Mouse (Mus musculus): ENCODE results near the gene Cks1b.

DNA sequence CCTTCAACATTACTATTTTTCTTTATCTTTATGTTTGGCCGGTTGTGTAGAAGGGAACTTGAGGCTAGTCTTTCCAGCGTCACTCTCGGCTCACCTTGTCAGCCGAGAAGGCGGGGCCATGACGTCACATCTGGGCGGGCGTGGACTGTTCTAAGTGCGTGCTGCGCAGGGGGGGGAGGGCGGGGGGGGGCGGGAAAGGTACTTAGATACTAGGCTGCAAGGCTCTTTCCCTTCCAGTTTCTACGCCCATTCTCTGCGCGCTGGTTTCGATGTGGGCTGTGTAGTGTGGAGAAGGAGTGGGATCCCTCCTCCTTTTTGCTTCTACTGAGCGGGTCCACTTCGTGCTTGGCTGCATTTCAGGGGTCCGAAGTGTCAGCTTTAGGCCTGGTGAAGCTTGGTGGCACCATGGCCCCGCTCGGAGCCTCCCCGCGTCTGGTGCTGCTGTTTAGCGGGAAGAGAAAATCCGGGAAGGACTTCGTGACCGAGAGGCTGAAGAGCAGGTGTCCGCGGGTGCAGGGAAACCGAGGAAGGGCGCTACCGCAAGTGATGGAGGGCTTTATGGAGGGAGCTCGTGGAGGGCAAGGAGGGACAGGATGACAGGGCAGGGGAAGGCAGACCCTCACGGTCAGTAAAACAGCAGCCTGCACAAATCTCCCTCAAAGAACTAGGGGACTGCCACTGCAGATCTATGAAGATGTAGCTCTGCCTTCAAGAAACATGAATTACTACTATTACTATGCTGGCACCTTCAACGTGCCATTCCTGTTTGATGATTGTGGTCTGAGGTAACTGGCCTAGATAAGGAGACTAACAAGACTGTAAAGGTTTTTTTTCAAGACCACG lies 41.0 kb upstream of the Cks1b start:
- TF ChIP-seq MAFK (IDR thresholded peaks at IDR 0.05; ENCODE audit: insufficient read depth, low read depth, low read length) (no peak), HCFC1 (IDR thresholded peaks at IDR 0.05; ENCODE audit: borderline replicate concordance, insufficient read depth, low read length) (0 out of 2 replicates have a peak, but pooled peaks have one; percentile 19)

Measured in ES-E14 (cell line).